Mouse (Mus musculus) layer of hippocampus, adult 11-12 months (tissue): ENCODE measurements around the gene Ube2g2.
"Not testable (repeated sequence)": the region's sequence is repeated elsewhere in the genome, so short reads cannot be mapped to it uniquely, and the experiment has no call there.

Experiments used
- DNase-seq: peaks from one replicate; pipeline ENCODE4 v3.0.0; 2022; ENCODE audit warnings: low spot score

Ube2g2 gene

GRCm38 (mm10) chr10:77645571-77645970 is 23.5 kb downstream of the Ube2g2 start:
- DNase-seq, result no peak

- no peak for DNase-seq
These were observed 25.4 kb downstream of the Ube2g2 start for GRCm38 (mm10) chr10:77647461-77647860.

DNA sequence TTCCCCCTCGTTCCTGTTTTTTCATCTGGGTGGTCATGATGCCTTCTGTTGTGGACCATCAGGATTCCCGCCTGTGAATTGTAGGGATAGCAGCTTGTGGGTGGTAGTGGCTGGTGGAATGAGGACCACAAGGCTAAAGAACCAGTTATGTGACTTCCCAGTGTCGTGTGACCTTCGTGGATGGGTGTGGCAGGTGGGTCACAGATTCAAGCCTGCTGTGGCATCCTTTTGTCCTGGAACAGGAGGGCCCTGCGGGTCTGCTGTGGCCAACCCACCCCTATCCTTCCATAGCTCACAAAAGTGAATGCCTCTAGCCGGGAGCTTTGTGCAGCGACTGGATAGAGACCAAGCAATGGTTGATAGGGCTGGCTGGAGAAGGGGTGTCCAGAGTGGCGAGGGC is 25.8 kb downstream of the Ube2g2 start:
- no peak for DNase-seq

DNA sequence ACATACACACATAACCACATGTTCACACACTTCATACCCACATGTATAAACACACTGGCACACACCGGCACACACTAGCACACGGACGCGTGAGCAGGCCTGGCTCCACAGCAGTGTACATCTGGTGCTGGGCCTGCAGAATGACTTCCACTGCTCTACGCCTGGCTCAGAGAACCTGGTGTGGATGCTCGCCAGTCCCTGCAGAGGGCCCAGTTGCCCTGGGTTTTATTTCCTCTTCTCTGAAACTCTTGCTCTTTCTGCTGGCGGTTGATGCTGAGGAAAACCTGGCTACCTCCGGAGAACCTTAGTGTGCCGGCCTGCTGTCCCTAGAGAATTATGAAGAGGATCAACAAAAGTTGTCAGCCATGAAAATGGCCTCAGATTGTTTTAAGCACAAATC is 30.0 kb downstream of the Ube2g2 start:
- no peak for DNase-seq

DNA sequence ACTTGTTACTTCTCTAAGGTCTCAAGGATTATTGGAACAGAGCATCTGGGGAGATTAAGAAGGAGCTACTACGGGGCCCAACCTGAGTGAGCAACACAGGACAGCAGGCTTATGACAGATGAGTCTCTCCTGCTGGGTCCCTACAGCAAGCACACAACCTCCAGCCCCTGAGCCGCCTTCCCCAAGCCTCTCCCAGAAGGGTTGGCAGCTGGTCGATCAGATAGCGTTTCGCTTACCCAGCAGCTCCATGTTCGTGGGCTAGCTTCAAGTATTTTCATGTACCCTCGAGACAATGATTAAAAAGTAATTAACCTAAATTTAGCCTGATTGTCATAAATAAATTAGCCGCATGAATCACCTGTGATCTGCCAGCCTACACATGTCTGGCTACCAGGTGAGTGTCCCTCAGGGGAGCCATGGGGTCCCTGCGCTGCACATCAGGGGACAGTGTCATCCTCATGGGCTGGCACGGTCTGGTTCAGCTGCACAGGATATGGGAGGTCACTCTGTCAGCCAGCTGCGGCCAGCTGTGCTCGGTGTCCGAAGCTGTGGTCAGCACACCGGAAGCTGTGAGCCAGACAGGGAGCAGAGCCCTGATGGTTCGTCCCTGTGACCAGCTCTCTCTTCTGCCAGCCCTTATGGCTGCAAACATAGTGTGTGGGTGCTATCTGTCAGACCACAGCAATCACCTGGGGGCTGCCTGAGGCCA is 36.4 kb downstream of the Ube2g2 start:
- no peak for DNase-seq

- DNase-seq, result no peak
These were observed 42.0 kb downstream of the Ube2g2 start for GRCm38 (mm10) chr10:77663949-77664665.

DNA sequence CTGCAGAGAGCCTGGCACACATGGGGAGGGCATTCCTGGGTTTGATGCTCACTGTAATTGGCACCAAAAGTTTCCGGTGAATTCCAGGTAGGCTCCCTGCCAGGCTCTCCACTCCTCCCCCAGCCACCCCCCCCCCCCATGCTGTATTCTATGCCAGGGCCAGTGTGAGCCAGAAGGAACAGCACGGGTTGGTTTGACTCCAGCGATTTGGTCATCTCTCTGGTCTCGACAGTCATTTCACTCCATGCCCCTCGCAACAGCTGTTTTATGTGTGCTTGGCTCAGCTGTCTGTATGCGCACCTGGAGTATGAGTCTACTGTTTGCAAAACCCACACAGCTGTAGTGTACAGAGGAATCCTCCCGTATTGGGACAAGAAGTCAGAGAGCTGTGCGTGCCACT is 44.3 kb downstream of the Ube2g2 start:
- DNase-seq, result no peak

GRCm38 (mm10) chr10:77667402-77667801 is 45.3 kb downstream of the Ube2g2 start:
- DNase-seq, result no peak

GRCm38 (mm10) chr10:77670710-77671109 is 48.6 kb downstream of the Ube2g2 start:
- DNase-seq, result no peak

DNA sequence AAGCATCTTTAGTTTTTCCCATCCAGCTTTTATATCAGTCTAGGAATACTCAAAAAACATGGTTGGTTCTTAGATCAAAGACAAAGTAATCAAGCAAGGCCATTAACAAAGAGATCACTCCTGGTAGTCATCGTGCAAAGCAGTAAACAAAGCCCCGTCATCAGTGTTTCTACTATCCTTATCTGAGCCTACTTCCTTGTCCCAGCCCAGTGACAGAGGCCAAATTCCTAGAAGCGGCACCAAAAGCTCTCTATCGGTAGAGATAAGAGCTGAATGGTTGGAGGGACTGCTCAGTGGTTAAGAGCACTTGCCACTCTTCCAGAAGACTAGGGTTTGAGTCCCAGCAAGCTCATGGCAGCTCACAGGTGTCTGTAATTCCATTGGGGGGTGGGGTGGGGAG is 49.4 kb downstream of the Ube2g2 start:
- DNase-seq, result no peak

DNA sequence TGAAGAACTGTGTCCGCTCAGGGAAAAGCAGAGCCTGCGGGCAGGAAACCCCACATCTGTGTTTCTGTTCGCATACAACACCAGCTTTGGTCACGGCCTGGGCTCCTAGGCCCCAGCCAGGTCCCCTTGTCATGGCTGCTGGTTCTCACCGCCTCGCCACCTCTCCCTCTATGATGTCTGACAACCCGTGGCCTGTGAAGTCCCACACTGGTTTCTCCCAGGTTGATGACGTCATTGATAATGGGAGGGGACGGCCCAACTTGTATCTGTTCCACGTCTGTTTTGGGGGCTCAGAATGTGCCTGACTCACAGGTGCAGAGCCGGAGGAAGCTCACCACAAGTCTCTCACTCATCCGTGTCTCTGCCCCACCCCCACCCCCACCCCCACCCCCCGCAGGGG is 51.7 kb downstream of the Ube2g2 start:
- DNase-seq, result no peak

- DNase-seq, result no peak
These were observed 55.5 kb downstream of the Ube2g2 start for GRCm38 (mm10) chr10:77677562-77677961.

DNA sequence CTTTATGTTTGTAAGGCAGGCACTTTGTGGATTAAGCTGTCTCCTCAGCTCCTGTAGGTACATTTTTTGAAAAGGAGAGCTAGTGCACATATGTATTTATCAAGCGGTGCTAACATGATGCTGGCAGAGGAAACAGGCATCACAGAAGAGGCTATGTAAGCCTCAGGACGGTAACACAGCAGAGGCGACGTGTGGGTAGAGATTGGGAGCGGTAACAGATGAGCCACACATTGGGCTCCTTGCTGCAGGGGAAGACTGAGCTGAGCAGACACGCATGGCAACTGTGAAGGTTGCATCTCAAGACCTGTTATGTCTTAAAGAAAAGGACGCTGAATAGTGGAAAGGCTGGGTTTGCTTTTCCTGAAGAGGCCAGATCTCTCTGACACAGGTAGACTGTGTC is 60.9 kb downstream of the Ube2g2 start:
- DNase-seq, result no peak

- DNase-seq, result no peak
These were observed 62.1 kb downstream of the Ube2g2 start for GRCm38 (mm10) chr10:77684181-77684580.

GRCm38 (mm10) chr10:77685895-77686664 is 64.0 kb downstream of the Ube2g2 start, which contains the start of gene Tspear:
TSS of gene Tspear (plus strand) at chr10:77686569.
- no peak for DNase-seq

GRCm38 (mm10) chr10:77687021-77687420 is 64.9 kb downstream of the Ube2g2 start:
- no peak for DNase-seq

DNA sequence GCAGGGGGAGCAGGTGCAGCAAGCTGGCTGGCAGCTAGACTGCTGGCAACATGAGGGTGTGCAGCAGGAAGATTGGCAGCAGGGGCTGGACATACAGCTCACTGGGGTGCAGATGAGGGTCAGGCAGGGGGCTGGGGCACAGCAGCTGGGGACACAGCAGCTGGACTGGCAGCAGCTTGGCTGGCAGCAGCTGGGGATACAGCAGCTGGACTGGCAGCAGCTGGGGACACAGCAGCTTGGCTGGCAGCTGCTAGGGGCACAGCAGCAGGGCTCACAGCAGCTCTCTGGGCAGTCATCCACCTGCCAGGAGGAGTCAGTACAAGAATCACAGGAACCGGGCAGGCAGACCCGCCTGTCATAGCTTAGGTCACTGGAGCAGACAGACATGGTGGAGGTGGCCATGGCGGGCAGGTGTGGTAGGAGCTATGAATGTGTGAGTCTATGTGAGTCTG is 68.3 kb downstream of the Ube2g2 start, which contains the start of gene Gm19402:
Gene Gm19402, minus strand, starts transcription at position 402 of the 452 bp plus-strand sequence.
- not testable (repeated sequence) for DNase-seq
